12 mouse cellular contexts compared by ENCODE assay signal in the genomic region with DNA sequence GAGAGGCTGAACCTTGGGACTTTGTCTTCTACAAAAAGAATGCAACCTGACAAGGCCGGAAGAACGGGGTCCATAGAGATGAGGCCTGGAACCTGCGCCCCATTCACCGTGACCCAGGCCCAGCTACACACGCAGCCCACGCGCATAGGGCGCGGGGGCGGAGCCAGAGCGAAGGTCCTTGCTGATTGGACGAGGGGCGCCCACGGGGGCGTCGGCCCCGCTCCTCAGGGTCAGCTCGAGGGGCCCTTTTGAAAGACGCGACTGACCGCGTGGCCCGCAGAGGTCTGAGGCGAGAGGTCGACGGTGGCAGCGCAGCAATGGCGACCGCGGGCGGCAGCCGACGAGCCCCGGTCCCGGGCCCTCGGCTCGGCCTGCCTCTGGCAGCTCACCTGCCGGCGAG. TPM values are rescaled to one million over a fixed set of nuclear protein-coding genes. Genes with fewer than 3 reads are reported as not detected.
DNase-seq lines count a peak whose midpoint lies in the region; ATAC-seq lines count a peak whose summit lies in the region.
"Had no signal": no experiment of that assay in that cellular context is flagged by ENCODE, and none has a peak within 500 bp of the region (broad histone marks: within the 10 kb centered on the region; RNA-seq: fewer than 3 reads in every experiment).

Gene Adad1, plus strand, starts transcription at position 122 of the 400 bp plus-strand sequence.

- no peaks in the 10 kb centered on the region for H3K36me3 ChIP-seq in kidney, embryonic 14.5 days (ENCODE audit: control insufficient read depth, insufficient read depth, low read length)
- H3K36me3 ChIP-seq in forebrain, embryonic 12.5 days (replicated peaks), result no peaks in the 10 kb centered on the region
- H3K36me3 ChIP-seq in limb, embryonic 13.5 days, result no peaks in the 10 kb centered on the region
- no peaks in the 10 kb centered on the region for H3K36me3 ChIP-seq in neural tube, embryonic 15.5 days

- 0 out of 2 replicates have a peak, but pooled peaks have one; percentile 46 for ATAC-seq in kidney, embryonic 14.5 days (ENCODE audit: low FRiP score, low TSS enrichment)
- 0 out of 2 replicates have a peak, but pooled peaks have one; percentile 30 for ATAC-seq in forebrain, embryonic 12.5 days (ENCODE audit: low FRiP score)
- ATAC-seq in limb, embryonic 13.5 days (ENCODE audit: low FRiP score, low read depth), result no peak; the same call in 1 of the 2 replicates
- ATAC-seq in neural tube, embryonic 15.5 days (ENCODE audit: low FRiP score), result no peak; the same call in 1 of the 2 replicates
- ATAC-seq: Patski had no signal

- 57% methylated on average over 30 of the region's 39 CpGs for WGBS in kidney, embryonic 14.5 days
- WGBS in forebrain, embryonic 12.5 days, result 58% methylated on average over 39 of the region's 39 CpGs
- WGBS in limb, embryonic 13.5 days, result 50% methylated on average over 39 of the region's 39 CpGs
- 56% methylated on average over 39 of the region's 39 CpGs for WGBS in neural tube, embryonic 15.5 days

- intact Hi-C loops in left cerebral cortex, postnatal 4 days (cut with DNase I), result no loop called here

- DNase-seq in kidney, adult 9 months, result no peak
- DNase-seq in left cerebral cortex, postnatal 4 days, result no peak
- DNase-seq in right cerebral cortex, postnatal 36 days (ENCODE audit: low spot score in 2 of 2), result no peak
- DNase-seq in cerebellum, postnatal 10 days, result no peak

- no peak within 1 kb of the TSS for H3K27ac ChIP-seq in kidney, embryonic 14.5 days (ENCODE audit: low read depth, low read length)
- H3K27ac ChIP-seq in forebrain, embryonic 12.5 days, result no peak within 1 kb of the TSS
- H3K27ac ChIP-seq in limb, embryonic 13.5 days, result no peak within 1 kb of the TSS
- H3K27ac ChIP-seq in neural tube, embryonic 15.5 days (replicated peaks), result no peak within 1 kb of the TSS

- H3K4me1 ChIP-seq in kidney, embryonic 14.5 days (ENCODE audit: control insufficient read depth, insufficient read depth, low read length), result no peaks in the 10 kb centered on the region
- H3K4me1 ChIP-seq in forebrain, embryonic 12.5 days, result no peaks in the 10 kb centered on the region
- no peaks in the 10 kb centered on the region for H3K4me1 ChIP-seq in limb, embryonic 13.5 days
- no peaks in the 10 kb centered on the region; the same call in 1 of the 2 replicates for H3K4me1 ChIP-seq in neural tube, embryonic 15.5 days

- no peaks in the 10 kb centered on the region for H3K27me3 ChIP-seq in kidney, embryonic 14.5 days (ENCODE audit: control insufficient read depth, insufficient read depth, low read length)
- H3K27me3 ChIP-seq in forebrain, embryonic 12.5 days, result no peaks in the 10 kb centered on the region
- H3K27me3 ChIP-seq in limb, embryonic 13.5 days, result no peaks in the 10 kb centered on the region
- no peaks in the 10 kb centered on the region for H3K27me3 ChIP-seq in neural tube, embryonic 15.5 days (replicated peaks)

- H3K9ac ChIP-seq in kidney, embryonic 14.5 days (ENCODE audit: low read depth, low read length), result no peak within 1 kb of the TSS
- H3K9ac ChIP-seq in forebrain, embryonic 12.5 days, result no peak within 1 kb of the TSS
- H3K9ac ChIP-seq in limb, embryonic 13.5 days, result no peak within 1 kb of the TSS
- no peak within 1 kb of the TSS for H3K9ac ChIP-seq in neural tube, embryonic 15.5 days (replicated peaks)

- H3K4me2 ChIP-seq in kidney, embryonic 14.5 days (replicated peaks; ENCODE audit: low read depth, low read length), result peak within 1 kb of the TSS; percentile 34; the same call in 1 of the 2 replicates
- peak within 1 kb of the TSS; percentile 31 for H3K4me2 ChIP-seq in forebrain, embryonic 12.5 days
- peak within 1 kb of the TSS; percentile 57 for H3K4me2 ChIP-seq in limb, embryonic 13.5 days (replicated peaks)
- H3K4me2 ChIP-seq in neural tube, embryonic 15.5 days, result peak within 1 kb of the TSS; percentile 47

- H3K9me3 ChIP-seq in kidney, embryonic 14.5 days (ENCODE audit: control insufficient read depth, low read length), result peaks cover 10% of the 10 kb centered on the region
- H3K9me3 ChIP-seq in forebrain, embryonic 12.5 days, result peaks cover 18% of the 10 kb centered on the region
- peaks cover 21% of the 10 kb centered on the region for H3K9me3 ChIP-seq in limb, embryonic 13.5 days
- peaks cover 10% of the 10 kb centered on the region for H3K9me3 ChIP-seq in neural tube, embryonic 15.5 days (replicated peaks)

- H3K4me3 ChIP-seq in kidney, embryonic 14.5 days (ENCODE audit: low read length), result peak within 1 kb of the TSS; percentile 22
- H3K4me3 ChIP-seq in forebrain, embryonic 12.5 days (replicated peaks), result peak within 1 kb of the TSS; percentile 20
- H3K4me3 ChIP-seq in limb, embryonic 13.5 days, result peak within 1 kb of the TSS; percentile 38
- peak within 1 kb of the TSS; percentile 25 for H3K4me3 ChIP-seq in neural tube, embryonic 15.5 days (replicated peaks)

RNA-seq across cellular contexts. Expression of gene Adad1, which starts in this region (rescaled TPM):
- 0.40 TPM in 1 of 2 replicates, not detected in the other for polyA plus RNA-seq in kidney, embryonic 14.5 days (2014; fragmentation: Nextera tagmentation; extraction: Ambion mirVana)
- polyA plus RNA-seq in forebrain, embryonic 12.5 days (2016; fragmentation: Nextera tagmentation; extraction: Ambion mirVana), result 0.22 and 0.56 TPM in 2 replicates
- 1.1 and 1.9 TPM in 2 replicates for polyA plus RNA-seq in limb, embryonic 13.5 days (2015; fragmentation: Nextera tagmentation; extraction: Ambion mirVana)
- polyA plus RNA-seq in neural tube, embryonic 15.5 days (2015; fragmentation: Nextera tagmentation; extraction: Ambion mirVana), result 0.49 TPM in 1 of 2 replicates, not detected in the other
- not detected for total RNA-seq in left cerebral cortex, postnatal 4 days (2021)
- total RNA-seq: left cerebral cortex, postnatal 10 days had no signal
- polyA plus RNA-seq: cortical plate, adult 2 months; Patski; spleen, adult 2 months had no signal

Comparison
In these comparisons a context has a peak if more than half of its experiments do, and no peak if none do; other contexts are left out.
1. Peak in ATAC-seq, H3K4me3 ChIP-seq and H3K4me2 ChIP-seq in kidney, embryonic 14.5 days; RNA of the gene not detected or under 1 TPM.
2. Peak in ATAC-seq, H3K4me3 ChIP-seq and H3K4me2 ChIP-seq in forebrain, embryonic 12.5 days; RNA of the gene not detected or under 1 TPM.